Mouse (Mus musculus) gonadal fat pad, adult 2 months (tissue): ENCODE results near the gene Shmt2. TPM values are rescaled to one million over a fixed set of nuclear protein-coding genes. Genes with fewer than 3 reads are reported as not detected.

Experiments used
- DNase-seq: peaks from one replicate; pipeline ENCODE4 v3.0.0-alpha.2; 2012; ENCODE audit warnings: low read depth
- polyA plus RNA-seq: library from polyadenylated mRNA; depleted of rRNA; stranded (reverse); fragments of >200 nt; gene quantifications from 2 replicates; pipeline ENCODE4 v1.2.3, GENCODE M21; 2012; rRNA removed

Gene Shmt2
- polyA plus RNA-seq, result 103 and 134 TPM in 2 replicates

DNA sequence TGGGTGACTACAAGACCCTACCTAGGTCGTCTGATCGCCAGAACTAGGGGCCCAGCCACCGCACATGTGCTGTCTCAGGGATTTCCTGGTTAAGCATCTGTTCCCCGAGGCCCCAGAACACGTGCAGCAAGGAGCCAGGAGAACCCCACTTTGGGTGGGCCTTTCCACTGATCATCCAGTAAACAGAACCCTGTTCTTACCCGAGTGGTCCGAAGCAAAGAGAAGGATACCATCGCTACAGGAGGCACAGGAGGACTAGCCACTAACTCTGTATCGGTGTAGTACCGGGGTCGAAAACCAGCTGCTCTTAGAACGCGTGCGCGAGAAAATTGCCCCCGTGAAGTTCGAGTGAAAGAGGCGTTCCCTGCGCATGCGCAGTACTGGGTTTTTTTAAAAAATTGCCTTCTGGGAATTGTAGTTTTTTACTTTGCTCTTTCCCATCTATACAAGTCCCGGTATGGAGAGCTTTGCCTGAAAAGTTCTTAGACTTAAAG lies at the start of gene Shmt2:
Gene Shmt2 (minus strand): TSS at position 357 of the 494 bp plus-strand sequence.
- DNase-seq, result no peak

DNA sequence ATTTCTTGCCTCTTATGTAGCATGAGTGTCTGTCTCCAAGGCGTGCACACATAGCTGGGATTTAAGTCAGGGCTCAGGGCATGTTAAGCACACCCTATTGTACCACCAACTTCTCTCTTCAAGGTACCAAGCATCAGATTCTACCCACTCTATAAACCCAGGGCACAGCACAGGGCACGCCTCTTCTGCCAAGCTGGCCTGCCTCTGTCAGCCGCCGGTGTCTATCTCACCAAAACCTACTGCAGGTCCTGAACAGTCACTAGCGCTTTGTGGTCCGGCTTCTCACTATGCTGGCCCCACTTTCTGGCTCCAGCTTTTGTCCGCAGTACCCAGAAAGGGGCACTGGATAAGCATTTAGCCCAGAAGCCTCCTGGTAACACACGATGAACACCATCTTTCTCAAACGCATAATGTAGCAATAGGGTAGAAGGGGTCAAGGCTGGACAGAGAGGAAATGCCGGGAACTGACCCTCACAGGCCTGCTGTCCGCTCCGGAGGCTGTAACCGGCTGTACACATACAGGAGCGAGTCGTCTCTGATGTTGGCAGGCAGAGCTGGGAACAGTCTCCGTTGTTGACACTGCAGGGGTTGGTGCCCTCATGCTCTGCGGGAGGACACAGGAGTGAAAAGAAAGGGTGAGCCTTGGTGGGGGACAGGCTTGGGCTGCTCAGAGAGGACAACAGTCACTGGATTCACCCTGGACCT lies 48.8 kb upstream of the Shmt2 start:
- DNase-seq, result no peak

GRCm38 (mm10) chr10:127570384-127570783 lies 48.1 kb upstream of the Shmt2 start:
- DNase-seq, result peak; percentile 65

- DNase-seq, result peak; percentile 20
Observed at GRCm38 (mm10) chr10:127569450-127569849, 47.2 kb upstream of the Shmt2 start.

GRCm38 (mm10) chr10:127566553-127567326 lies 44.5 kb upstream of the Shmt2 start:
- DNase-seq, result no peak

- DNase-seq, result no peak
Observed at GRCm38 (mm10) chr10:127564301-127564700, 42.1 kb upstream of the Shmt2 start.

- DNase-seq, result no peak
Observed at GRCm38 (mm10) chr10:127563840-127564239, 41.6 kb upstream of the Shmt2 start.

DNA sequence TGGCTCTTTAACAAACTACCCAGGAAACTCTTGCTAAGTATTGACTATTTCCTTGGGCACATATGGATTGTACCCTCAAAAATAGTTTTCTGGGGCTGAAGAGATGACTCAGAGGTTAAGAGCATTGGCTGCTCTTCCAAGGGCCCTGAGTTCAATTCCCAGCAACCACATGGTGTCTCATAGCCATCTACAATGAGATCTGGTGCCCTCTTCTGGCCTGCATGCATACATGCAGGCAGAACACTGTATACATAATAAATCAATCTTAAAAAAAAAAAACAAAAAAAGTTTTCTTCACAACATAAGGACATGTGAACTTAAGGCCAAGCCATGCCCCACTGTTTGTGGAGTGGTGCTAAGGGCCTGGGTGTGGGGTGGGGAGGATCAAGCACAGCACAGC lies 38.9 kb upstream of the Shmt2 start:
- DNase-seq, result no peak

DNA sequence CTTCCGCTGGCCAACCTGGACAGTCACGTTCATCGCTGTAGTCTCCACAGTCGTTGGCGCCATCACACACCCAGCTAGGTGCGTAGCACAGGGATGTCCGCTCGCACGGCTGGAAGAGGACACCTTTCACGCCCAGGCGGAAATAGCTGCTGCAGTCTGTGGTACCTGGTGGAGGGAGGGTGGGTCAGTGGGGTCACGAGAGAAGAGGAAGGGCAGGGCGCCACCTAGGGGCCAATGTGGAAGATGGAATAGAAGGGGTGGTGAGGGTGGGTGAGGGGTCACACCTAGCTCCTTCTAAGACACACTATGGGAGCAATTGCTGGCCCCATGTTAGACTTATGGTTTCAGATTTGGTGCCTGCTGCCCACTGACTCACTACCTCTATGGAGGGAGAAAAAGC lies 35.2 kb upstream of the Shmt2 start:
- DNase-seq, result no peak

DNA sequence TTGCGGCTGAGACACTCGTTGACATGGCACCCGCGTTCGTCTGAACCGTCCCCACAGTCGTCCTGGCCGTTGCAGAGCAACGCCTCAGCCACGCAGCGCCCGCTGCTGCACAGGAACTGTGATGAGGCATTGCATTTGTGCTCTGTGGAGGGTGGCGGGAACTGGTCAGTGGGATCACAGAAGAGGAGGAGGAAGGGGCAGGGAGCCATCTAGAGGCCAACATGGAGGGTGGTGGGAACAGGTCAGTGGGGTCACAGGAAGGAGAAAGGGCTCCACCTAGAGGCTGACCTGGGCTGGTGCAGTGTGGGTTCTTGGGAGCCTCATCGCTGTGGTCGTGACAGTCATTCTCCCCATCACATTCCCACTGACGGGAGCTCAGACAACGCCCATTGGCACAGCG lies 33.5 kb upstream of the Shmt2 start:
- DNase-seq, result no peak

GRCm38 (mm10) chr10:127549892-127550291 lies 27.6 kb upstream of the Shmt2 start:
- DNase-seq, result no peak

- no peak for DNase-seq
Observed at GRCm38 (mm10) chr10:127548236-127548635, 26.0 kb upstream of the Shmt2 start.

DNA sequence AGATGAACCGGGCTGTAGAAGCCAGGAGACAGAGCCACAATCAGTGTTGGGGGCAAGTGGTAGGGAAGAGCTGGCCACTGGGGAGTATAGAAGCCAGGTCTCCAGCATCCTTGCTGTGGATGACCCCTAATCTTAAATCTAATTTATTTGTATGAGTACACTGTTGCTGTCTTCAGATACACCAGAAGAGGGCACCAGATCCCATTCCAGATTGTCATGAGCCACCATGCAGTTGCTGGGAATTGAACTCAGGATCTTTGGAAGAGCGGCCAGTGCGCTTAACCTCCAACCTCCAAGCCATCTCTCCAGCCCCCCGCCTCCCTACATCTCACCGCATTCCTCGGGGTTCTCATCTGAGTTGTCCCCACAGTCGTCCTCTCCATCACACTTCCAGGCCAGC lies 24.3 kb upstream of the Shmt2 start:
- no peak for DNase-seq

- DNase-seq, result no peak
Observed at GRCm38 (mm10) chr10:127544375-127544774, 22.1 kb upstream of the Shmt2 start.

- peak; percentile 36 for DNase-seq
Observed at GRCm38 (mm10) chr10:127543916-127544315, 21.7 kb upstream of the Shmt2 start.

DNA sequence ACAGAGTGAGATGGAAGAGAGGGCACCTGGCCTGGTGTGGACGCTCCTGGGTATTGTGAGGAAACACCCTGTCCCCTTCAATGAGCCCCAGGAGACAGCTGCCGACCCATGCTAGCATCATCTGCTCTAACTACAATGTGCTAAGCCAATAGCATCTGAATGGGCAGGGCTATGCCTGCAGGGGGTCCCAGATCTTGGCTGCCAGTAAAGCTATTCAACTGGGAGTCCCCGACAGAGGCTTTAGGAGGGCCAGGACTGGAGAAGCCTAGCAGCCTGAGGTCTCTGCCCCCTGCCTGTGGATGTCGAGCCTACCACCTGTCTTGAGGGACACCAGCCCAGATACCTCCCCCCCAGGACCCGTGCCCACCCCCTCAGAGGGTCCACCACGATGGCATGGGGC lies 20.5 kb upstream of the Shmt2 start:
- no peak for DNase-seq

GRCm38 (mm10) chr10:127542084-127542483 lies 19.8 kb upstream of the Shmt2 start:
- no peak for DNase-seq

- no peak for DNase-seq
Observed at GRCm38 (mm10) chr10:127541510-127541909, 19.3 kb upstream of the Shmt2 start.

GRCm38 (mm10) chr10:127537854-127538583 lies 15.8 kb upstream of the Shmt2 start:
- no peak for DNase-seq

DNA sequence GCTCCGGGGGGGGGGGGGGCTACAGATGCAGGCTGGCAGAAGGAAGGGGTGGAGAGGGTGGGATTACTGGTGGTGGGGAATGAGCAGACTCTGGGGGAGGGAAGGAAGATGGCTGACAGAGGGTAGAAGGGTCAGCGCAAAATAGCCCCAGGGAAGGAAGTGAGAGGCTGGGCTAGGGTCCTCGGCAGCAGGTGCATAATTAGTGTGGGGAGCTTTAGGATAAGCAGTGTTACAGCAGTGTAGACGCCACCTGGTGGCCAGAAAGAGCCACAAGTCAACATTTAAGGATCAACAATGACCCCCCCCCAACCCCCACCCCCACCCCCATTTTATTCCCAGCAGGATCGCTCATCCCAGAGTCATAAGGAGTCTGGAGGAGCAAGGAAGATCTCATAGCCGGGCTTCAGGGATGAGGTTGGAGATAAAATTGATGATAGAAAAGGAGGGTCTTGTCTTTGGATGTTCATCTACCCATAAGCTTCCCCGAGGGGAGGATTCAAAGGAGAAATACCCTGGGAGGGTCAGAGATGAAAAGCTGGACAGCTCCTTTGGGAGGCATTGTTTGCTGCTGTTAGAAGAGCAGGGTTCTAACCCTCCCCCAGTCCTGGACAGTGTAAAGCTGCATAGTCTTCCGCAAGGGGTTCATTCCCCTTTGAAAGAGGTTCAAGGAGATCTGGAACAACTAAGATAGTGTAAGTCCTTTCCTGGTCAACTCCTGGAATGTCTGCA lies 14.5 kb upstream of the Shmt2 start:
- DNase-seq, result no peak

- DNase-seq, result no peak
Observed at GRCm38 (mm10) chr10:127534929-127535384, 12.7 kb upstream of the Shmt2 start.
